Mouse (Mus musculus): Measurements from ENCODE around the gene Bsdc1.

DNA sequence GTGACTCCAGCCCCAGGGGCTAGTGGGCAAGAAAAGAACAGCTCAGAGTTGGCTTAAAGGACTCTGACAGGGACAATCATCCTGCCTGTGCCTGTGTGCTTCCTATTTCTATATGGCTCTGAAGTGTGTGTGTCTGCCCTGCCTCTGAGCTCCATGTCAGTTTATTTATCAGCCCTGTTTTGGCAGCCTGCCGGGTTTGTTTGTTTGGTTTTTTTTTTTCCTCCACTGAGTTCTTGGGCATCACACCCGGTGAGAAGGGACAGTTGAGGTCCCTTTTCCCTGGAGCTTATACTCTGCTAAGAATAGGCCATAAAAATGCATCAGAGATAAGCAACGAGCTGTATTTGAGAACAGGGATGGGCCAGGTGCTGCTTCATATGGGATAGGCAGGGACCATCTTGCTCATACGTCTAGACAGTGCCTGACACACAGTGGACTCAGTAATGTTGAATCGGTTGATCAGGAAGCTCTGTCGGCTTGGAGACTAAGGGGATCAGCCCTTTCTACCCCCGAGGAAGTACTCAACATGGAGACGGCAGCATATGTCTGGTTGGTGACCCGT lies 41.0 kb downstream of the Bsdc1 start:
- no peak for TF ChIP-seq CTCF (IDR thresholded peaks at IDR 0.05; ENCODE audit: insufficient read depth, low read depth, low read length)
- TF ChIP-seq POLR2A (IDR thresholded peaks at IDR 0.05; ENCODE audit: insufficient read depth, low read depth, low read length), result no peak
